Mouse (Mus musculus): ENCODE measurements around the gene Gm7356.
"Not testable (repeated sequence)": the region's sequence is repeated elsewhere in the genome, so short reads cannot be mapped to it uniquely, and the experiment has no call there.

The Gm7356 gene

DNA sequence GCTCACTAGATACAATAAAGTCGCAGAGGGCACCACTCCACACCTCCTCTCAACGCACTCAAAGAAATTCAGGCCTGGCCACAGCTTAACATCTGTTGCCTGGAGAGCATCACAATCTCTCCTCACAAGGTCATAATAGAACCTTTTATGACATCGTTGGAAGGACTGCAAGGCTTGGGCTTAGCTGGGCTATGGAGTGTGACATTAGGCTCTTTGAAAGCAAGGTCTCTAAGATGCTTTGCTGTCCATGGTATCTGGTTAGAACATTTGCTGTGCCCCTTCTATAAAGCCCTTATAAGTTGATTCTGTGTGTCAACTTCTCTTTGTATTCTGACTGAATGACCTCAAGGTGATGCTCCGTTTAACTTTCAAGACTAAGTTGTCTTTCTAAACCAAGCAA, at the start of gene Gm7356:
Gene Gm7356, minus strand, starts transcription at position 101 of the 400 bp plus-strand sequence.
- not testable (repeated sequence) for DNase-seq (ENCODE audit: low spot score)

- DNase-seq (ENCODE audit: low spot score), result not testable (repeated sequence)
Observed at GRCm38 (mm10) chr17:14041880-14042279, 38.4 kb upstream of the Gm7356 start.

- DNase-seq (ENCODE audit: low spot score), result not testable (repeated sequence)
Observed at GRCm38 (mm10) chr17:14037012-14037411, 33.5 kb upstream of the Gm7356 start.

- DNase-seq (ENCODE audit: low spot score), result not testable (repeated sequence)
Observed at GRCm38 (mm10) chr17:14036113-14036512, 32.6 kb upstream of the Gm7356 start.

- not testable (repeated sequence) for DNase-seq (ENCODE audit: low spot score)
Observed at GRCm38 (mm10) chr17:13993425-13993824, 10.1 kb downstream of the Gm7356 start.

DNA sequence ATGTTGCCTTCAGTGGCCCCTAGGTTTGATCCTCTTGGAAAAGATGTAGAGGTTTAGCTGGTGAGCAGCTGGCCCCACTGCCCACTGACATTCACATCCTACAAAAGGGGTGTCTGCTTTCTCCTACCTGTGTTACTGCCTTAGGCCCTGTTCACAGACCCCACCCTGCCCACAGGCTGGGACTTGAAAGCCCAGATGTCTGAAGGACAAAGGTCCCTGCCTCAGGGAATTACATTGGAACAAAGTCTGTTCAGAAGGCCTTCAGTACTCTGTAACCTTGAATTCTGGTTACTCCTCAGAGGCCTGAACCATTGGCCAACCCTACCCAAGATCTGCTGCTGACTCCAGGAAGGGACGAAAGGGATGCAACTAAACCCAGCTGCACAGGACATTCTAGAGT, 15.8 kb downstream of the Gm7356 start:
- DNase-seq (ENCODE audit: low spot score), result no peak

DNA sequence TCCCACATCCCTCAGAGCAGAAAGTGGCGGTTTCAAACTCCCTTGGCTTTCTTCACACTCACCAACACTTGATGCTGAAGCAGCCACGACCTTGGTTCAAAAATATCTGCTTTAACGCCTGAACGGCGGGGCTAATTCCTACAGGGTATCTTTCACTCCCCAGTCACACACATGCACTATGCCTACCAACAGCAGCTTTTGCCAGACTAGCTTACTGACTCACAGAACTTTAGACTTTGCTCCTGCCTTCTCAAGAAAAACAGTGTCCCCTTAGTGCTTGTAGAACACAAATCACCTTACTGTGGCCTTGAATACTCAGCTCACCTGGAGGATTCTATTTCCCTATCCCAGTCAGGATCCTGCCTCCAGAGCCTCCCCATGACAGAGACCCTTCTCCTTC, 32.7 kb downstream of the Gm7356 start:
- DNase-seq (ENCODE audit: low spot score), result not testable (repeated sequence)

GRCm38 (mm10) chr17:13969917-13970316, 33.6 kb downstream of the Gm7356 start:
- not testable (repeated sequence) for DNase-seq (ENCODE audit: low spot score)

DNA sequence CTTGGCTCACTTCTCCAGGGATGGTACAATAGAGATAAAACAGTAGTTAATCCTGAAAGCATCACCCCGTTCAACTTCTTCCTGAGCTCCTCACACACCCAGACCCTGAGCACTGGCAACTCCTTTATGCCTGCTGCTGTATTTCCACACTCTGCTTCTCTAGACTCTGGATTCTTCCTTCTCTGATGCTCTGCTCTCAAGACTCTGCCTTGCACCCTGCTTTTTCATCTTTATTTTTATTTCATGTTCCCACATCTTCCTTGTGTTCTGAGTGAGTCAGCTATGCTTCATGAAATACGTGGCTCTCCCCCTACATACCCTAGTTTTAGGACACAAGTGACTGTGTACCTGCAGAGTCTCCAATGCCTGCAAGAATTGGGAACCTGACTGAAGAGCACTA, 38.5 kb downstream of the Gm7356 start:
- not testable (repeated sequence) for DNase-seq (ENCODE audit: low spot score)

- DNase-seq (ENCODE audit: low spot score), result not testable (repeated sequence)
Observed at GRCm38 (mm10) chr17:13962245-13962644, 41.3 kb downstream of the Gm7356 start.

DNA sequence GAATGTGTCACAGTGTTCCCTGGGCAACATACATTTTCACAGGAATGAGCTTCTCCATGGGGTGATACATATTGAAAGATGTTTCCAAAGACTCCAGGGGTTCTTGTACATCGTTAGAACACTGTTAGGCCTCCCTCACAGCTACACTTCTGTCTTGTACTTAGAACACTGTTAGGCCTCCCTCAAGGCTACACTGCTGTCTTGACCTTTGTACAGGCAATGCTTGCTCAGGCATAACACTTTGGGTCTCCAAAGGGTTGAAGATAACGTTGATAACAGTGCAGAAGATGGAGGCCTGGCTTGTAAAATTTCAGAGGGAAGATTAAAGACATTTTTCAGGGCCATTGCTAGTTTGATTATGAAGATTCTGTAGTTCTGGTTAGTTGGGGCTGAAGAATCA, 45.4 kb downstream of the Gm7356 start:
- not testable (repeated sequence) for DNase-seq (ENCODE audit: low spot score)

- not testable (repeated sequence) for DNase-seq (ENCODE audit: low spot score)
Observed at GRCm38 (mm10) chr17:13951570-13951969, 51.9 kb downstream of the Gm7356 start.
